Mouse (Mus musculus) lung, postnatal 25 days (tissue): ENCODE measurements around the gene Reln.

Source experiments
- DNase-seq: peaks from one replicate; pipeline ENCODE4 v3.0.0; 2022; ENCODE audit warnings: low spot score

The Reln gene

DNA sequence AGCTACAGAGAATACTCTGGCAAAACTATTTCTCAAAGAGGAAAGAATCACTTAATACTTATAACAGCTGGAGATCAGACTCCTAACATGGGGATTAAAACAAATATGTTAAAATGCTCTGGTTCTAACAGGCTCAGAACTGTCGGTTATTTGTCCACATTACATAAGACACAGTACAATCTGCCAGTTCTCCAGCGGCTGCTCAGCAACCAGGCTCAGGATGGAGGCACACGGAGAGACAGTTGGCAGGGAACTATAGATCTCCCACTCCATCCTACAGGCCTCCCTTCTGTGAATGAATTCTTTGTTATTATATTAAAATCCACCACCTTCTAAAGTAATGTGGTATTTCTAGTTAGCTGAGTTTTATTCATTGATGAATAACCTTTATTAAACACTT is 37.4 kb downstream of the Reln start:
- DNase-seq = no peak

DNA sequence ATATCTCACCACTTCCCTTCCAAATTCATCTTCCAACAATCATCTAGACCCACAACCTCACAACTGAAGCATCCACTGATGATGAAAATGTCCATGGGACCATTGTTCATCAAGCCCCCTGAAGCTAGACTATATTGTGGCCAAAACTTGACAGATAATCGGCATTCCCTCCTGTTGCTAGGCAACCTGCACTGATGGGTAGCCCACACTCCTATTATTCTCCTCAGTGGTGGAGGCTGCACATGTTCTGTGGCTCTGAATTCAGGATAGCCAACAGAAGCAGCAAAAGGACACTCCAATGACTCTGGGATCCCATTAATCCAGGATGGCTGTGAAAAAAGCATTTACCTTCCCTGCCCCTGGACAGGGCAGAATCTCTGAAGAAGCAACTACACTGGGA is 40.8 kb downstream of the Reln start:
- DNase-seq = no peak

DNA sequence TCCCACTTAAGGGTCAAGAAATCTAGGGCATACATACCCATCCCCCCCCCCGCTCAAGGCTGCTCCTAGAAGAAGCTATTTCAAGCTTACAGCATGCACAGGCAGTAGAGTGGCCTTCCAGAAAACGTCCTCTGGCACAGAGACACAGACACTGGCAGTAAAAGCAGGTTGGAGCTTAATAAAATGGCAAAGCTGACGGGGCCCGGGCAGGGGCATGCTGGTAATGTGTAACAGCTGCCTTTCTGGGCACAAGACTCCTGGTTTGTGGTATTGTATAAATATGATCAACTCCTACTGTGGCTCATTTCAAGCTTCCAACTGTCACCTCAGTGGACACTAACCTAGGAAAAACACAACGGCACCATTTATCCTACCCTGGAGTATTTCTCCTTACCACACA is 42.2 kb downstream of the Reln start:
- no peak for DNase-seq

DNA sequence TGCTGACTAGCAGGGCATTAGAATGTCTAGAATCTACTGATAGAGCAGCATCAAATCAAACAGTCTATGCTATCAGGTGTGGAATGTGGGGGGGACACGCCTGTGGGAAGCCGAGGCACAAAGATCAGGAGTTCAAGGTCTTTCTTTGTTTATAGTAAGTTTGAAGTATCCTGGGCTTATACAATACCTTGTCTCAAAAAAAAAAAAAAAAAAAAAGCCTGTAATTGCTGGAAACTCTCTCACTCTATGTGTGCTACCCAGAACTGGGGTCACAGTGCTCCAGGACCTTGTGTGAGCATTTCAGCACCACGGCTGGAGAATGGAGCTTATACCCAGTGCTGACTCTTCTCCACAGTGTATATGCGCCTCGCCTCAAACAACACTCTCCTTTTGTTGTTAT is 43.7 kb downstream of the Reln start:
- DNase-seq = no peak

DNA sequence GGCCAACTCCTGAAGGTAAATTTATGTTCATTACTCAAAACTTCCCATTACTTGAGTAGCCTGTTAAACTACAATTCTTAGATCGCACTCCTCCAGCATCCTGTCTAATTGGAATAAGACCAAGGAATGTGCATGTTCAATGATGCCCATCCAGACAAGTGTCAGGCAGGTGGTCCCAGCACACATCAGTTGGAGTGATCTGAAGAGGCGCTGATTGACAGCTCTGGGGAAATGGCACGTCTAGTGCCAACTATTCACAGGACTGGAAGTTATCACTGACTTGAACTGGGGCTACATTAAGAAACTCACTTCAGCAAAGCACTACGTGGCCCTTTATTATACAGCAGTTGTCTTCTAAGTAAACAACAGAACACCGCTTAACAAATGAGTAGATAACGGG is 44.5 kb downstream of the Reln start:
- DNase-seq = no peak

DNA sequence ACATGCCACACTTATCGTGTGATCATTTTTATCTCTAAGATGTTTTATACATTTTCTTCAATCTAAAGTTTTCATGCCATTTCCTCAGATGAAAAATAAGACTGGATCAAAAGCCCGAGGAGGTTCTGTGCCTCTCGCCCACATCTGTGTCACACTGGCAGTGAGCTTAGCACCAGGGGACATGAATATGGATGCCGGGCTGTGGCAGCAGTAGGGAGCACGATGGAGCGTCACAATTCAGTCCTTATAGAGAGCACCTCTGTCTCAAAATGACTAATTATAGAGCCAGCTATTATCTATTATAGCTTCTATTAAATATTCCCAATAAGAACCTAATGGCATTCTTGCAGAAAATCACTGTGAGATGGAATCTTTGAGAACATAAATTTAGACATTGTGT is 49.3 kb downstream of the Reln start:
- no peak for DNase-seq

DNA sequence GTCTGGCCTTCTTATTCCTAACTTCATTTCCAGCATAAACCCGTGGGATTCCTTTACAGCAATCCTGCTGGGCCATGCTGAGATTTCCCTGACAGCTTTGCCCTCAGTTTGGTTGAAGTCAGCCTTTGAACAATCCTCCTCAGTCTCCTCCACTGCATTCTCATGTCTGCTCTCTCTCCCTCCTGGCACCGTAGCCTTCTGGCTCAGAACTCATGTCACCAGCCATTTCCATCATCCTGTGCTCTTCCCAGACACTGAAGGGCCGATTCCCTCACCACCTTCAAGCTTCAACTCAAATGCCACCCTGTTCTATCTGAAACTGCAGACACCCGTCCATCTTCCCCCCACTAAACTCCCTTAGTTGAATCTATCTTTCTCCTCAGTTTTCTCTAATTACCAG is 53.1 kb downstream of the Reln start:
- DNase-seq = no peak

DNA sequence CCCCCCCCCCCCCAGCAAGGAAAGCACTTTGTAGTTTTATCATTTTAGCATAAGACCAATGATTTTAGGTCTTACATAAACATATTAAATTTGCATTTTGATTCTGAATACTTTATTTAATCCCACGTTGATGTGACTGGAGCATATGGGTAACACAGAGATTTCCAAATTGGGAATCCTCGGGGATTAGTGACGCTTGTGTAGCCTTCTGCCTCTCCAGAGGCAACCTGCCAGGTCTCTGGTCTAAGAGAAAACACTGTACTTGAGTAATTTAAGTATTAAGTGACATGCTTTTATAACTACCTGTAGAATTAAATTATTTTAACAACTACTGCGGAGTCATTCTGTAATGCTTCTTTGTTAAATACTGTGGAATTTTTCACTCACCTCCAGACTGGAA is 59.1 kb downstream of the Reln start:
- DNase-seq = no peak

DNA sequence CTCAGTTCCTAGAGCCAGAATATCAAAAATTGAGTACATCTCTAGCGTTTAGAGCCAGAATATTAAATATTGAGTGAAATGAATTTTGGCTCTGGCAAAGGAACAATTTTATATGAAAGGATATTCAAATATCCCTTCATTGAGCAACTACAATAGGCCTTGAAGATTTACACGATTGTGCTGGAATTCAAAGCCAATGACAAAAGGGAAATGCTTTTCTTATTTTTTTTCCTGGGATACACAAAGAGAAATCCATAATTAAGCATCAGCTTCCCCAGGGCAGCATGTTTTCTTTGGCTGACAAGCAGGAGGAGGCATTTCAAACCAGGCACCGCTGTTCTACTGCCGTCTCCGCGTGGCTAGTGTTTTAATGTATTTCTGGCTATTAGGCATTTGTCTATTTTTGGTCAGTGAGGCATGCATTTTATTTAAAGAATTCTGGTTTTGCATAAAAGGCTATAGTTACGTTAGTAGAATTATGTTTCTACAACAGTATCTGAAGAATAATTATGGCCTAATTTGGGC is 62.3 kb downstream of the Reln start:
- DNase-seq = no peak

DNA sequence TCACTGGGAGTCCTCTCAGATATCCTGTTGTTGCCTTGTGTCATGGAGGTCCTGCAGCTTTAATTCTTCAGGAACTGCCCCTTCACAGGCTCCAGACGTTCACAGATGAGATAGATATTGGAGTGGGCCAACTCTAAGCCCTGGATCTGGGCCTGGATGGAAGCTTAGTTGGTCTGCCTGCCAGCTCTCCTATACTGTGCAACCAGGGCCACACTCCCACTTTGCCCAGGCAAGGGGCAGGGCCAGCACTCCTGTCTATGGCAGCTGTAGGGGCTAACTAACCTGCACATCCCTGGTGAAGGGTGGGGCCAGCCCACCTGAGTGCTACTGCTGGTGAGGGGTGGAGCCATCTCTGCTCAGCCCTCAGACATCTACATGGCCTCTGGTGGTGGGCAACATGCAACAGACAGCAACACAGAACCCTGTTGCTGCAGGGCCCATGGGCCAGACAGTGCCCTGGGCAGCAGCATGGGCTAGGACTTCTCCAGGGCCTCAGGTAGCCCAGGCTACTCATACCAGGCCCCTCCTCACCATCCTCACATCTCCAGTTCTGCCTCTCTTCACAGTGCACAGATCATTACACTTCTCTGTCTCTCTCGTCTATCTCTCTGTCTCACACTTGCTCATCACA is 63.9 kb downstream of the Reln start:
- no peak for DNase-seq

DNA sequence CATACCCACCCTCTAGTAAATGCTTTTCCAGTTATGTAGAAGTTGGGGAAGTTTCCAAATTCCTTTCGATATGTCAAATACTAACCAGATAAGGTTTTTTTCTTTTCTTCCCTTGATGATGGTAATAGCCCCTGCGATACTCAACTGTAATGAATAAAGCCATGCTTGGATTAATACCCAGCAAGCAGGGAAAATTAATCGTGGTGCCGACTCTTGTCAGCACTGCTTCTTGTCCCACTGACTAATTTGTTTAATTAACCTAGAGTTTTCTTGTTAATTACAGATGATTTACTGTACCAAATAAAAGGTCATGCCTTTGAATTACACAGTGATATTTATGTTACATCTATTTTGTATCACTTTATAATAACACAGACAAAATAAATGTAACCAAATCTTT is 65.3 kb downstream of the Reln start:
- DNase-seq = no peak

DNA sequence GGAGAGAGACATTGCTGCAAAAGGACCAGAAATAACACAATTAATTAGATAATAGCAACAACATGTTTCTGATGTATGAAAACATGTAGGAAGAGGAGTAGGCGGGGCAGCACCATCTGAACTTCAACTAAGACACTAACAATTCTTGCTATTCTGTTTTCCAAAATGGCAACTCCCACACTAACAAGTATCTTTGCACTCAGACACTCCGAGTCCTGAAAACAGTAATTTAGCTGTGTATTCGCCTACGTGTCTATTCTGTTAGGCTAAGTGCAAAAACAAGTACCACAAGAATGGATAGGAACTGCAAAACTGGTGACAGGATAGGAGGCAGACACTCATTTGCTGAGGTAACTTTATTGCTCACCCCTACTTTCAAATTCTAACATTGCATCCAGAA is 70.4 kb downstream of the Reln start:
- no peak for DNase-seq

DNA sequence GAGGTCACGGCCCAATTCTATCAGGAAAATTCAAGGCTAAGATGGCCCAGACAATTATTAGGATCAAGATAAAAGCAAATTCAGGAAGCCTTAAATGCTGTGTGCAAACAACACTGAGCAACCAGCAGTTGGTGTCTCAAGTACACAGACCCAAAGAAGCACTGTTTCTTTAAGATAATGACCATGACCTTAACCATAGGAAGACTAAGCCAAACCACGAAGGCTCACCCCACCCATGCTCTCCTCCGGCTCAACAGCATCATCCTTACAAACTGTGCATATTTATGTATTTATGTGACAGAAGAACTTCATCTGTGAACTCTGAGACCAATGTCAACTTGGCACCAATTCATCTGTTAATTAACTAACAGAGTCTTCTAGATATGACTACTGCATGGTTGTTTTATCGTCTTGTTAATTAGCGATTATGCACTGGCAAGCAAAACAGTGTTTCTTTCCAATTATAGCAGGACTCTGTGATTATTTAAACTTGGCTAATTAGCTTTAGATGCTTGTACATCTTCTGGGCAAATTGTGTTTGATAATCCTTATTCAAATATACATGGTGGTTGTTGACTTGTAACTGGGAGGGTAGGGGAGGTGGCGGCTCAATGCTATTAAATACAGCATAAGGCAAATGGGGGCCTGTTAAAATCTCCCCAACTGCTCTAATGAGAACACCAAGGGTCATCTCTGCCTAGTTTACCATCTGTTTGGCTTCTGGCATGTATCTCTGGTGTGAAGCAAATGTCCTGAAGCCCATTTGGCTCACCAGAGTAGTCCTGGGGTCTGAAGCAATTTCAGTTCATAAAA is 77.8 kb downstream of the Reln start:
- no peak for DNase-seq

DNA sequence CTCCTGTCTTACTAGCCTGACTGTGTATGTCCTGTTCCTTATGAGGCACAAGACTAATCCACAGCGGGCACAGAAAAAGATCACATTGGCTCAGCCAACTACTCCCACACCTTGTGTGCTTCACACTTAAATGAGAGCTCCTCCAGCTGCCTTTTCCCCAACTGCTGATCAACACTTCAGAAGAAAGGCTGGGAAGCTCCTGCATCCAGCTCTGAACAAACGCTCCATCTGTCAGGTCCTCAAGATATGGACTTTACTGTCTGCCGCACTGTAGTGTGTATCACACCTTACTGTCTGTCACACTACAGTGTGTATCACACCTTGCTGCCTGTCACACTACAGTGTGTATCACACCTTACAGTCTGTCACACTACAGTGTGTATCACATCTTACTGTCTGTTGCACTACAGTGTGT is 82.1 kb downstream of the Reln start:
- DNase-seq = no peak

DNA sequence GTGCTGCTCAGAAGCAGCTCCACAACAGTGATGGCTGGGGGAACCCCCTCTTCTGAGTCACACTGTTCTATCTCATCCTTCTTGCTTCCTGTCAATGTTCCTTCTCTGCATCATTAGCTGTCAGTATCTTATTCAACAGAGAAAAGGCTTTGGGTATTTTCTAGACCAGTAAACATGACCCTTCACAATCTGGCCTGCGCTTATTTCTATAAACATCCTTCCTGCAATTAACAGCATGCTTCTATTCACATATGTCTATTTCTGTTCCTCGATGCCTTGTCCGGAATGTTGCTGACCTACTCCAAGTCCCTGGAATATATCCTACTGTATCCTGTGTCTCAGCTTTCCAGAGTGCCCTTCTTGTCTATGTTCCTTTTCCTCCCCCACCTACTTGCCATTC is 89.2 kb downstream of the Reln start:
- DNase-seq = no peak

DNA sequence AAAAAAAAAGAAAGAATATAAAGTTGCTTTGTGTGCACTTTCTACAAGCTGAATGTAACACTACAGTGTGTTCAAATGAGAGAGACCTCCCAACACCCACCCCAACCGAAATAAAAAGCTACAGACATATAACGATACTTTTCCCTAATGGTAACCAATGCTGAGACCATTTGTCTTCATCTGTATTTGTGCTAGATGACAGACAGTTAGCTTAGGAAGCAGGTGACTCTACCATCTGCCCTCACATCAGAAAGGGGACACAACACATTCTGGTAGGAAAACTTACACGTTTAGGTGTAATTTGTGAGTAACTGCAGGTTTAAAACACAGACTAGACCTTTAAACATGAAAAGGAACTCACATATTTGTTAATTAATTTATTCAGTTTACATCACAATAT is 90.6 kb downstream of the Reln start:
- DNase-seq = no peak

DNA sequence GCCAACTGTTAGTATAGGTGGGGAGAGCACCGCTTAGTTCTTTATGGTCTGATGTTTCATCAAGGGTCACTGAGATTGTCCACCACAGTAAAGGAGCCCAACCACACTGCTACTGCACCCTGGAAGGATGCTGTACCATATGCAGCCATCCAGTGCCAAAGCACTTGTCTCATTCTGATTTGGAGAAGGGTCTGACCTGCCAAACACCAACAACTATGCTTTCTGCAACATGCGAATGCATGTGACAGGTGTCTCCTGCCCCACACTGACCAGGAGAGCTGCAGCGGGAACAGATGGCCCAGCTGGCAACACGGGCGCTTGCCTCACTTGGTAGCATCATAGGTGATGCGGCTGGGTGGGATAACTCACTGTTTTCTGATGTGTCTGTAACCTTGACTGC is 91.2 kb downstream of the Reln start:
- DNase-seq = no peak

DNA sequence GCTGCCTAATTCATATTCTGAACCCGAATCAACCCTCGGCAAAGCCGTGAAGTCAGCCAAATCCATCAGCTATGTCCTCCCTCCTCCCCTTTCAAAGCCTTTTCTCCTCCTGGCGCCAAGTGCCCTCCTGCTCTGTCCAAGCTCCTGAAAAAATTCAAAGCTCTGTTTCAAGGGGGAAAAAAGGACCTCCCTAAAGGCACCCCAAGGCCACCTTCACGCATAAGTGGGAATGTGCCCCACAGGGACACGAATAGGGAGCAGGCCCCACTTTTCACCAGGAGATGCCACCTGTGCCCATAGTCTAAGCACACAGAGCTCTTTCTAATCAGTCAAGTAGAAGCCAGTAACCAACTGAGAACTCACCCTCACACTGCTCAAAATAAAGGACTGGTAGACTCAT is 96.7 kb downstream of the Reln start:
- no peak for DNase-seq

DNA sequence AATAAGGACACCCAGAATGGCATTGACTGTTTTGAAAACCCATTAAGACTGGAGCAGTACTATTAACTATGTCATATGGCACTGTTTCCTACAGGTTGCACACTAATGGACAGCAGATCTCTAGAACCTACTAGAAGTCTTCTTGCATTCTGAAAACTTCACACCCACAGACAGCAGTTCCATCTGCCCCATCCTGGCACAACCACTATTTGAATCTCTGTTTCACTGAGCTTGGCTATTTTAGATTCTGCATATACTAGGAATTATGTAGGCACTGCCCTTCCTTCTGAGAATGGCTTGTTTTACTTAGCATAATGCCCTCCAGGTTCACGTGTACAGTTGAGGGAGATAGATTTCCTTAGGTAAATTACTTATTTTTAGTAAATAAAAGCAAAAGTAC is 99.4 kb downstream of the Reln start:
- DNase-seq = no peak

DNA sequence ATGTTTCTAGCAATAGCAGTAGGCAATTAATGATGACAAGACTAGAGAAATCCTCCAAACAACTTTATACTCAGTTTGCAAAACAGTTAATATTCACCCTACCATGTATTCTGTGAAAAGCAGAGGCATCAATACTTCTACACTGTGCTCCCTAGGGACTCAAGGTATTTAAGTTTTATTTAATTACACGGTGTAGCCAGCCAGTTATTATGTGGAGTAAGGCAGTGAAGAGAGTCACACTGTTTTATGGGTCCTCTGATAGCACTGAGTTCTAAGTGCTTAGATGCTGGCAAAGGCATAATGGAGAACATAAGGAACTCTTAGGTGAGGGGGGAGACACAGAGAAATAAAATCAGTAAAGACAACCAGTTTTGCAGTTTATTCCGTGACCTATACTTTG is 101.0 kb downstream of the Reln start:
- no peak for DNase-seq

DNA sequence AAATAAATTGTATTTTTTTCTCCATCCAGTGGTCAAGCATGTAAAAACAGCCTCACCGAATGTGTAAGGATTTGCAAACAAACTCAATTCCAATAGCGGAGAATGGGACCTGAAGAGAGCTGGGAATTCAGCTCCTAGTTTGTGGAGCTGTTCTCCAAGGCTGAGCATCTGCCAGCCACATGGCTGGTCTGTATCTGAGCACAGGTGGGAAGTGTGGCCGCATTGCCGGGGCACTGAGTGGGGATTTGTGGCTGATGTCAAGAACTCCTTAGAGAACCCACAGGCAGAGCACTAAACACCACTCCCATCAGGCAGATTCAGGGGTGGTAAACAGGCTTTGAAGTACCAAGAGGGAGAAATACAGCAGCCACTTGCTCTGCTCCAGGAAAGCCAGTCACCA is 102.9 kb downstream of the Reln start:
- no peak for DNase-seq

DNA sequence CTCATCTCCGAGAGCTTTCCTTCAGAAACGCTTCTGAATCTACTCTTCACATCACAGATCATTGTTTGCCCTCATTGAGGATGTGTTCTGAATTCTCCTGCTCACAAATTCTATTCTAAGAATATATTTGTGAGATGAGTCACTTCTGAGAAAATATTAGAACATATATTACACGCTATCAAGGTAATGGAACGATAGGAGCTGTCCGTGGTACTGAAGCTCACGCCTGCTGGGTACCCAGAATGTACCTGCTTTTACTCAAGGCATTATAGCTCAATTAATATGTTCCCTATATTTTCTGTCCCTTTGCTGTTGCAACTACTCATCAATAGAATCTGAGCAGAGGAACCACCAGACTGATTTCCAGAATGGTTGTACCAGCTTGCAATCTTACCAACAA is 107.7 kb downstream of the Reln start:
- no peak for DNase-seq

DNA sequence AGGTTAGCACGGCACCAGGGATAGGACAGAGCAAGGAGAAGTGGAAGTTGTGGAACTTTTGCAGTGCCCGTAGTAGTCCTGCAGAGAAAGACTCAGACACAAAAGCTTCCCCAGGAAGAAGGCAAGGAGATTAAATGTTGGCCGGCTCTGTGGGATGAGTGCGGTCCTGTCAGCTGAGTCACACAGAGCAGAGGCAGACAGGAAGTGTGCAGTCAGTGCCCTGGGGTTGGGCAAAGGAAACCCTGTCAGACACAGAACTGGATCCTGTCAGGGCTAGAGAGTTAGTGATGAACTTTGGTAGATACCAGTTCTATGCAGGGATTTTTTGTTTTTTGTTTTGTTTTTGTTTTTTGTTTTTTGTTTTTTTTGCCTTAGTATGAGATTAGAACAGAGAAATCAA is 120.0 kb downstream of the Reln start:
- DNase-seq = no peak

DNA sequence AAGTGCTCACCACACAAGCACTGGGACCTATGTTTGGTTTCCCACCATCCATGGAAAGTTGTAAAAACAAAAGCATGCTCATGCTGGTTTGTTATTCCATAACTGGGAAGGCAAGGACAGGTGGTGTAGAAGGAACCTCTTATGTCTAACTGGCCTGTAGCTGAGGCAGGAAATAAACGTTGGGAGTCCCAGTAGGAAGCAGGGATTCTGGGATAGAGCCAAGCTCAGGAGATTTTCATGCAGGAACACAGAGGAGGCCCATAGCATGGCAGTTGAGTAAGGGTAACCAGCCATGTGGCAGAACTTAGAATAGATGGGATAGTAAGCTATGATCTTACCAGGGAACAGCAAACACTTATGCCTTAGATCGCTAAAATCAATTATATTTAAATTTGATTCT is 120.6 kb downstream of the Reln start:
- no peak for DNase-seq
